Mouse (Mus musculus) kidney, postnatal 36 days (tissue): ENCODE measurements around the gene Sytl2.

ENCODE experiments used
- DNase-seq, 2 experiments: peaks; one replicate each; pipeline ENCODE4 v3.0.0; 2021 to 2022; ENCODE audit warnings: mixed read lengths in 2 of 2

Sytl2 gene

DNA sequence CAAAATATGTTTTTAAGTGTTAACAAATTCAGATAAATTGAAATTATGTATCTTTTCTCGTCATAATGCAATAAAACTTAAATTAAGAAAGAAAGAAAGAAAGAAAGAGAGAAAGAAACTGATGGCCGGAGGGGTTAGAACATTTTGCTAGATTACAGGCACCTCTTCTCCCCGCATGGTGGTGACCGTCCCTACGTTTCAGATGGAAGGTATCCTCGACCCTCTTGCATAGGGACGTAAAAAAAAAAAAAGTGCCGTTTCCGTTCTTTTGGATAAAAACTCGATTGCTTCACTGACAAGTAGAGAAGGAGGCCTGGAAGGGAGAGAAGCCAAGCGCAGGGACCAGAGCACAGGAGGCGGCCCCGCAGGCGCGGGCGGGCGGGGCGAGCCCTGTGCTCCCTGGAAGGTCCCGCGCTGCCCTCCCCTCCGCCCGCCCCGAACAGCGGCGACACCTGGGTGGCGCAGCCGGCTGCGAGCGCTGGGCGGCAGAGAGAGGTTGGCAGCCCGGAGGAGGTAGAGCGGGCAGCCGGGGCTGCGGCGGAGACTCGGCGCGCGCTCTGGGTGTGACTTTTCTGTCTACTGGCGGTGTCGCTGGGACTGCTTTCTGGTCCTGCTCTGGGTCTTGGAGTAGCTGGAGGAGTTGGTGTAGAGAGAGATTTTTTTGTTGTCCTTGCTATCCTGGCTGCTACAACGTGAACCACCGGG lies at the start of gene Sytl2:
Gene Sytl2, plus strand, starts transcription at position 311 of the 705 bp plus-strand sequence.
- DNase-seq = peak; percentile 69 to 84

DNA sequence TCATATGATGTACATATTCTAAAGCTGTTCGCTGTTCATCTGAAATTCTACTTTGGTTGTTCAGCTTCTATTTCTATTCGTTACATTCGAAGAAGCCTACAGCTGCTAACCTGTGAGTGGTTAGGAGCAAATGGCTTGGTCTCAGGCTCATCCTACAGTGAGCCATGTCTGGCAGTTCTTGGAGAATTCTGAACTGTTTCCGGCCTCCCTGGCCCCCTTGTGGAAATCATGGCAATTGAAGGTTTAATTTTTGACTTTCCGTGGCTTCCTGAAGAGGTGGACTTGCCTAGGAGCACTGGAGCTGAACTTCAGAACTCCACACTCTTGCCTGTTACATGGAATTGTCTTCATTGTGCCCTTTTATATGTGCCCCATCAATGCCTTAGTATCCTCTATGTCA lies 49.1 kb upstream of the Sytl2 start:
- DNase-seq = peak; percentile 25 to 45

DNA sequence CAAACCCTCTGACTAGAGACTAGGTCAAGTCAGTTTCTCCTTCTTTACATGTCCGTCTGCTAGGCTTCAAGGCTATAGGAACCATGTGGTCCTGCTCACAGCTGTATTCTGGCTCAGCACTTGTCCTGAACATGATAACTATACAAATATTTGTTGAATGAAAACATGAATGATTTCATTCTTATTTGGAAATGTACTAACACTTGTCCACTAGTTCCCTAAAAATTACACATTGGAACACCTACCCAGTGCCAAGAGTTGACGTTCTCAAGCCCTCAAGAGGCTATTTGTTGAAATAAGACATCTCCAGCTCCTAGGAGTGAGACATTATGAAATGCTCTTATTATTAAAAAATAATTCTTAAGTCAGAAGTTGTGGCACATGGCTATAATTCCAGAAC lies 43.4 kb upstream of the Sytl2 start:
- no peak for DNase-seq

DNA sequence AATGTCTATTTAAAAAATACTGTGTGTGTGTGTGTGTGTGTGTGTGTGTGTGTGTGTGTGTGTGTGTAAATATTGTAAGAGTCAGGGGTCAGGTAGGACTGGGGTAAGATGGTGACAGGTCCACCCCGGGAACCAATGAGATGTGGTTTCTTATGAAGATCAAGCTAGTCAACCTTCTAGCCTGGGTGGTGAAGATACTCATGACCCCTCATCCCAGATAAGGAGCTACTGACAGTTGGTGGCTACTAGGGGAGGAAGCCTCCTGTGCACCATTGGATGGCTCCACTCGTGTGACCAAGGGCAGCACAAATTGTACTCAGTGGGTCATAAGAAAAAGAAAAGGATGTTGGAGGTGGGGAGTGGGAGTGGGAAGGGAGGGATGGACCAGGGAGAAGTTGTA lies 42.2 kb upstream of the Sytl2 start:
- DNase-seq = no peak

DNA sequence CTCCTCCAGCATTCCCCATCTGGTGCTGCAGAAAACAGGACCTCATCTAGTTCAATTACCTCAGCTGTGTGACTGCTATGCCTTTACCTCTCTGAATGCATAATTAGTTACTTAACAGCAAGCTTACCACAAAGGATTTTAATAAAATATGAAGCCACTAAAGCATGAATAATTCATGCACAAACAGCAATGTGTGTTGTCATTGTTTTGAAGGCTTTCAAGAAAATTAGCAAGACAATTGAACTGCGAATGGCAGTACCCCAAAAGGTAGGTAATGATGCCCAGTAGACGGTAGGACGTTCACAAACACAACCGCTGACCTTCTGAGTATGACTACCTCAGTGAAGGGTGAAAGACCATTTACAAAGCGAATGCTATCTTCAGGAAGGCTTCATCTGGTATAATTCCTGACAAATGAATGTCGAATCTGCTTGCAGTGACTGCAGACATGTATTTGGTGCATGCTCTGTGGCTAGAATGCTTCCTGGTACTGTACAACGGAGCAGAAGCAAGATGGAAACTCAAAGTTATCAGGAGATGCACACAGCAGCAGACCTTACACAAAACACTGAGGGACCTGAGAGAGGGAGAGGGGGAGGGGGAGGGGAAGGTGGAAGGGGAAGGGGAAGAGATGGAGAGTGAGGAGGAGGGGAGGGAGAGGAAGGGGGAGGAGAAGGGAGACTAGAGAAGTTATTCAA lies 40.0 kb upstream of the Sytl2 start:
- DNase-seq = no peak

DNA sequence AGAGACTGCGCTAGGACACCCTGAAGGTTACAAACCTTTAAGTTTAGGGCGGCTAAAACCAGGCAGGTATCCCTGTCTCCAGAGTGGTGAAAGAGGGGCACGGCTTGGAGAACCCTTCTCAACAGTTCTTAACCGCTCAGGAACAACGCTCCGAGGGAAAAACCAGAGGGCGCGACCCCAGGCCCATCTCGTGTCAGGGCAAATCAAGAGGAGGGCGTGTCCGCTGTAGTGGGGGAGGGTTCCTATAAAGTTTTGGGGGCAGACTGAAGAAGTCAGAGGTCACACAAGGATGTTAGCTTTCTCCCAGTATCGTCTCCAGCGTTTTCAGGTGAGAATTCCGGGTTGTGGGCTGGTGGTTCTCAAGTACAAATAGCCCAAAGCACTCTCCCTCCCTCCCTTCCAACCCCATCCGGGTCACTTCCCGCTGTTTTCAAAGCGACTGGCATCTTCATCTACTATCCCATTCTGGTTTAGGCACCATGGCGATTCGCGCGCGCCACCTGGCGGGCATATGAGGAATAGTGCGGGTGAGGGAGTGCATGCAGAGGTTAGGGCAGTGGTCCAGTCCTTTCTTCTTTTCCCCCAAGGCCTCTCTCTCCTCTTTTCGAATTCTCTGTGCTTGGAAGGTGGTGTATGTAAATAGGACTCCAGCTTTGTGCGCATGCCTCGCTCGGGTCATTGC lies 36.6 kb upstream of the Sytl2 start, which contains the start of gene Ccdc83:
Gene Ccdc83, minus strand, starts transcription at position 489 of the 682 bp plus-strand sequence.
- peak; percentile 82 to 86 for DNase-seq

DNA sequence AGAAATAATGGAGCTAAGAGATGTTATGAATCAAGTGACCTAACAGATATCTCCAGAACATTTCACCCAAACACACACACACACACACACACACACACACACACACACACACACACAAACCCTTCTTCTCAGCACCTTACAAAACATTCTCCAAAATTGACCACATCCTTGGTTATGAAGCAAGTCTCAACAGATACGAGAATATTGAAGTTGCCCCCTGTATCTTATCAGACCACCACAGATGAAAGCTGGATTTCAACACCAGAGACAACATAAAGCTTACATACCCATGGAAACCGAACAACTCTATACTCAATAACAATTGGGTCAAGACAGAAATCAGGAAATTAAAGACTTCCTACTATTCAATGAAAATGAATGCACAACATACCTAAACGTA lies 31.9 kb upstream of the Sytl2 start:
- no peak for DNase-seq

DNA sequence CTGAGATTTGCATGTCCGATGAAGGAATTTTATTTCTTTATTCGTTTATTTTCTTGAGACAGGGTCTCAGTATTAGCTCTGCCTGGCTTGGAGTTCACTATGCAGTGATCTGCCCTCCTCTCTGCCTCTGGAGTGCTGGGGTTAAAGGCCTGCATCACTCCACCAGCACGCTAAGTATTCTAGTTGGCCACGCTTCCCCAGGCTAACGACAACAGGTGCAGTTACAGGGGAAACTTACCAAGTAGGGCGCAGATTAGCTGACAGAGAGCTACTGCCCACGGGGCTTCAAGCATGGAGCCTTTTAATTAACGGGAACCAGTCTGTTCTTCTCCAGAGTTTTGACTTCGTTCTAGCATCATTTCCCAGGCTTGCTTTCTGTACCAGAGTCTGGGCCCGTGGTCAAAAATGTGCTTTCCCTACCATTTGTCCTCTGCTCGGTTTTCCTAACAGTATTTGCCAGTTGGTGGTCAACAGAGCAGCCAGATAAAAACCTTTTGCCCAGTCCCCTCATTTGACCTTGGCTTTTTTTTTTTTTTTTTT lies 27.4 kb upstream of the Sytl2 start:
- DNase-seq = peak in 1 of 2 experiments; percentile 14

DNA sequence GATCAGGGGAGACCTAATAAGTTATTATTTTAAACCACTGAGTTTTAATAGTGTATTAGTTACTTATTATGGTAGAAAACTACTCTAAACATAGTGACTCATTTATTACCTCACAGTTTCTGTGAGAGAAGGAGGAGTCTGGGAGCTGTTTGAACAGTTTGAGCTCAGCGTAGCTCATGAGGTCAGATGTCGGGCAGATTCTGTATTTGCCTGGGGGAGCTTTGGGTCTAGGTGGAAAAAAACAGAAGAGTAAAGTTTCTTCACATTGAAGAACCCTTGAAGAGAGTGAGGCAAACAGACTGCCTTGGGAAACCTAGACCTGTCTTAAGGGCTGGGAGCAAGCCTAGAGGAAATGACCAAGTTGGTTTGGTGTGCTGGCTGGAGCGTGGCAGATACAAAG lies 24.8 kb upstream of the Sytl2 start:
- DNase-seq = peak; percentile 11 to 36

DNA sequence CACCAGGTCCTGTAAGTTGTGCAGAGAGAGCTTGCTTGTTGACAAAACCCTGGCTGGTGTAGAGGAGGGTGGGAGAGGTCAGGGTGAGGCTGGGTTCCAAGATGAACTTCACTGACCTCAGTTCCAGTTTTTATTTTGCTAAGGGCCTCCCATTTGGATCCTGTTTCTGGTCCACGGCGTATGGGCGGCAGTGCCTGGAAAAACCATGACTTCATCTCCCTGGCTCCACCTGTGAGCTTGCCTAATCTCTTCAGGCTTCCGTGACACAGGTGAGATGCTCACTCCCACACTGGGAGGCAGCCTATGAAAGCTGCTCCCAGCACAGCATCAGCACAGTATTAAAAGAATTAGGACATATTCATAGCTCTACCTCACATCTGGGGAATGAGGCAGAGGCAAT lies 24.3 kb upstream of the Sytl2 start:
- DNase-seq = peak in 1 of 2 experiments; percentile 12

DNA sequence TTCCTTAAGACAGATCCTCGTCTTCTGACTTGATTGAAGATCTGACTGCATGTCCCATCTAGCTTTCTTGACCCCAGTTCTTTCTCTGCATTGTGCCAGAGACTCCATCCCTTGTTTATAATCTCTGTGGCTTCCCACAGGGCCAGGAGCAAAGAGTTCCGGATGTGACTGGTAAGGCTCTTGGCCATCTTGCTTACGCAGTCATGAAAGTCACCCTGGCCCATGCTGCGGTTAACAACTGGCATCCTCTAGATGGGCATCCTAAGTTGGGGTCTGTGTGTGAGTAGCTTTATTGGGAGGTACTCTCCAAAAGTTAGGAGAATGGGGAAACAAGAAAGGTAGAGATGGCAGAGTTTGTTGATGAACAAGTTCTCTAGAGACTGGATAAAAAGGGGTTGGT lies 22.9 kb upstream of the Sytl2 start:
- no peak for DNase-seq

DNA sequence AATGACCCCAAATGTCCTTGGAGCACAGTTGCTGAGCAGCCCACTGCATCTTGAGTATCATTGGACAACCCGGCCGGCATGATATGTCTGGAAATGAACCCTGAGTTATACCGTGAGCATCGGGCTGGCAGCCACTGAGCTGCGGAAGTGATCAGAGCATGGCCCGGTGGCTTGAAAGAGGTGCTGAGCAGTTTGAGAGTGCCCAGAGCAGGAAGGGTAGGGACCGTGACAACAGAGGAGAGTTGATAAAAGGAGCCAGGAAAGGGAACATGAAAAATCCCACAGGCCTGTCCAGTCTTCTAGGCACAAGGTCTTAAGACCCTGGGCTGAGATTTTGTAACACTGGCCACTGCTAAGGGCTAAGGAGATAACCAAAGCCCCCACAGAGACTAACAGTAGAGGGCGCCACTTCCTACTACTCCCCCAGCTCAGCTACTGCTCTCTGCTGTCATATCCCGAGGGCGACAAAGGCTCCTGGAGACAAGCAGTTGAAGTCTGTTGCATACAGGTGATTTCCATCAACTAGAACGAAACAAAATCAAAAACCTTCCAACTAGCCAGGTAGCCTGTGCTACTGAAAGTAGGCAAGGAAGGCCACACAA lies 21.7 kb upstream of the Sytl2 start:
- peak; percentile 38 to 66 for DNase-seq

DNA sequence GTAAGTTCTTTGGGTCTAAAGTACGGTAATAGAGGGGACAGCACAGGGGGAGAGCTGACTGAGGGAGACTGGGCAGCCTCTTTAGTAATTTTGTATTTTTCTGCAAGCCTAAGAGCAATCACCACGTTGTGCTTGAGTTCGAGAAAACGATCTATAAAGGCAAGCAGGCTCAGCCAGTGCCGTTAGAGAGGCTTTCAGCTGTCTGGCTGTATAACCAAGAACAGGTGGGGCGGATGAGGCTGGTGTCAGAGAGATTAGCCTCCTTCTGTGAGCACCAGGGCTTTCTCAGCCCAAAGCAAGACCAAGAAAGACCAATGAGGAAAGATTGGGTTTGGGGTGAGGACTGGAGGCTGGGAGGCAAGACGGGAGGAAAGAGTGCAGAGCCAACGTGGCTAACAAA lies 21.2 kb upstream of the Sytl2 start:
- no peak for DNase-seq

DNA sequence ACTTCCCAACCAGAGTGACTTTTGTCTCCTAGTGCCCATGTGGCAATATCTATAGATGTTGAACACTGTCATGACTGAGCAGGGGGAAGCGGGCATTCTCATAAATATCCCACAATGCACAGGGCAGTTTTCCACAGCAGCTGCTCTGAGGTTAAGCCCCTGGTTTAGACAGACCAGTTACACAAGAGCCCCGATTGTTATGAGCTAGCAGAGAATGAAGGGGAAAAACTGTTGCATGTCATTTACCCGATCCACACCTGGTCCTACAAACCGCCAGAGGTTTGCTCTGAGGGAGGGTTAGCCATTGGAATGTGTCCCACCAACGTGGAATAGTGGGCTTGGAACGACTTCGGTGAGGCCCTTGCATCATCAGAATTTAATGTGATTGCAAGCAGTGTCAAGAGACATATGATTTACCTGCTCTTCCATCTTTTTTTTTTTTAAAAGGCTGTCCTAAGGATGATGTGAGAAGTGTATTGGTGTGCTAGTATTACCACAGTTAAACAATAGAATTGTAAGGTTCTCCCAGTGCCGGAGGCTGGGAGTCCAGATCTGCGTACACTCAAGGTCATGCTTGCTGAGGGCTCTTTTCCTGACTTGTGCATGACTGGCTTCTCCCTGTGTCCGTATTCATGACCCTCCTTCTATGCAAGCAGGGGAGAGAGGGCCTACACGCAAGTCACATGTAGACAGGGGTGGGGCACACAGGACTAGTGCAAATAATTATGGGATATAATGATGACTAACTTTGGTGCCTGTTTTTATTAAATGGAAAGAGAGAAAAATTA lies 20.1 kb upstream of the Sytl2 start:
- DNase-seq = no peak

DNA sequence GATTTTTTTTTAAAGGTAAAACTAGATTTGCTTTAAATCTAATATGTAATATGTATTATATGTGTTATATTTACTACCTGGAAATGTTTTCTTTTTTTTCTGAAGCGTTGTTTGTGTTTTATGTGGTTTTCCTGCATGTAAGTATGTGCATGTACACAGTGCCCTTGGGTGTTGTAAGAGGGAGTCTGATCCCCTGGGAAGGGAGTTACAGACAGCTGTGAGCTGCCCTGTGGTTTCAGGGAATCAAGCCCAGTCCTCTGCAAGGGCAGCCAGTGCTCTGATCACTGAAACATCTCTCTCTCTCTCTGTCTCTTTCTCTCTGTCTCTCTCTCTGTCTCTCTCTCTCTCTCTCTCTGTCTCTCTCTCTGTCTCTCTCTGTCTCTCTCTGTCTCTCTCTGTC lies 19.3 kb upstream of the Sytl2 start:
- no peak for DNase-seq

DNA sequence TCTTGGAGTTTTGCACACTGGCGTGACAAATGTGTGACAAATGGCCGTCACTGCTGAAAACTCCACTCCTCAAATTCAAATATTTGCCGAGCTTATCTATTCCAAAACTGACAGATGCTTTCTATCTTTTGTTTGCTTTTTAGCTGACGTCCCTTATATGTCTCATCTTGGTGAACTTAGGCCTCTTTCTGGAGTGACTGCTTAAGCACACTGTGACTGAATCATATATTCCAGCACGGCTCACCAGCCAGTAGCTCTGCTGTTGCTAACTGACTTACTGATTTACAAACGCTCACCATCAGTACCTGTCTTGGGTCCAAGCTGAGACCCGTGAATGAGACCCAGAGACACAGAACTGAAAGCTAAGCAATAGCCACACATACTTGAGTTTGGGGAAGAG lies 17.3 kb upstream of the Sytl2 start:
- no peak for DNase-seq

DNA sequence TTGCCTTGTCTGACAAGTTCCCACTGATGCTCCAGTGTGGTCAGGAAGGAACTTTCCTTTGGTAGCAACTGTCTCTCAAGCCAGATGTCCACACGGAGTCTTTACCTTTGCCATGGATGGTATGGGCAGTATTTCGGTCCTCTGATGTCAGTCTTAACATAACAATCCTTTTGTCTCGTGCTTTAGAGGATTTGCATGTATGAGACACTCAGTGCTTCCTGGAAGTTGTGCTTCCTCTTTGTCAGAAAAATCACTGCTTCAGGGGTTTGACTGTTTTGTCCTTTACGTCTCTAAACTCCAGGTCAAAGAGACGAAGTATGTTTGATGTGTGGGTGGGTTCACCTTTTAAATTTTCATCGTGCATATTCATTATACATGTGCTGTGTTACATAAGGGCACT lies 10.2 kb upstream of the Sytl2 start:
- no peak for DNase-seq

DNA sequence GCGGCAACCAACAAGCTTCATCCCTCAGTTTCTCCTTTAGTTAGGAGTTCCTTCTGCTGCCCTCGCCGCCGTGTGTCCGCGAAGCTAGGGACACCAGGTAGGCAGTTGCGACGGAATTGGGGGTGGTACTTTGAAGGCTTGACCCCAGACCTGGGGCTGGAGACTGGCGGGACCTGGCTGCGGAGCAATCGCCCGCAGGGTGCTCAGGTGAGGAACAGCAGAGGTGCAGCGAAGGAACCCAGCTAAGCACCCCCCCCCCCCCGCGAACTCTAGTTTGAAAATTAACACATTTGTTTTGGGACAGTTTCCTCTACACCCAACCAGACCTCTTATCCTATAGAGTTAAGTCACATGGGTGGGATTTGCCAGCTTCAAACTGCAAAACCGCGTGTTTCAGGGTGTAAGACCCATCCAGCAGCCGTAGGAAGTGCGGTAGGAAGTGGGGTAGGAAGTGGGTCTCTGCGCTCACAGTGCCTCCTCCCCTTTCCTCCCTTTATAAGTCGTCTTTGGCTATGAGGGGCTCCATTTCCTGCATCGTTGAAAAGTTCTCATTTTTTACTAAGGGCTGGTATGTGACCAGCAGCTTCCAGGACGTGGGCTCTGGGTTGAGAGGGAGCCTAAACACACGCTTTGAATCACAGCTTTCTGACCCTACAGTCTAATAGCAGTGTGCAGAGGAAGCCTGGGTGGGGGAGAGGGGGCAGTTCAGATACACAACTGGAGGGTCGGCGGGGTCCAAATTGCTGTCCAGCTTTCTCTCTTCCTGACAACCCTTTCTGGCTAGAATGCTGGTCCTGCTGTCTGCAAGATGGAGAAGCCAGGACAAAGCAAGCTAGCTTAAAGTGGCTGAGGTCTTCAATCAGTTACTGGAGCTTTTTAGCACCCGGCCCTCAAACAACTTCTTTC lies 848 bp downstream of the Sytl2 start:
- no peak for DNase-seq

DNA sequence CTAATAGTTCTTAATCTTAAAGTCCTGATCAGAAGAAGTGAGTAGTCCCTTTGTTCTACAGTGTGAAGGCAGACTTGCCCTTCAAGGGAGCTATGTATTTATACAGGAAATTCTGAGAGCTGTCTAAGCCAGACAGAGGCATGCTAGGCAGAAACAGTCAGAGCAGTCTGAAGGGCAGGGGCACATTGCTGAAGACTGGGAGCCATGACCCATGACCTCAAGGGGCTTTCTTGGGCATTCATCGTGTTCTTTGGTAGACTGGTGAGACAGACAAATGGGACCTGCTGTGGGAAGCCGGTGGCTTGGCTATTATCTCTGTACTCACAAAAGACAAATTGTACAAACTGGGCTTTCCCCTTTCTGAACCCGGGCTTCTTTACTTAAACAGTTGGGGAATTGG lies 4.0 kb downstream of the Sytl2 start:
- DNase-seq = peak in 1 of 2 experiments; percentile 10

DNA sequence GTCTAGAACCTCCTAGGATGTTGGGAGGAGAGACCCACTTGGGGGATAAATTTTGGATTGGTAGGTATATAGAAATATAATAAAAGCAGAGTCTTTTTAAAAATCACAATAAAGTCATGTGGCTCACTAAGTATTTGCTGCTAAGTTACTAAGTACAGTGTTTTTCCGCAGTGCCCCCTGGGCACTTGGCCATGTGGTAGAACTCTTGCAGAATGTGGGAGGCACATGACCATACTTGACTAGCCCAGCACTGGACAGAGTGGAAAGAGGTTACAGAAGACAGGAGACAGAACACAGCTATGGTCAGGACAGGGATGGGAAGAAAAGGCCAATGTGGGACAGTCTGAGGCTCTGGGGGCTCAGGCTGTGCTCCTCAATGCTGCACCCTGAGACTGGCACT lies 4.9 kb downstream of the Sytl2 start:
- peak; percentile 48 to 67 for DNase-seq

DNA sequence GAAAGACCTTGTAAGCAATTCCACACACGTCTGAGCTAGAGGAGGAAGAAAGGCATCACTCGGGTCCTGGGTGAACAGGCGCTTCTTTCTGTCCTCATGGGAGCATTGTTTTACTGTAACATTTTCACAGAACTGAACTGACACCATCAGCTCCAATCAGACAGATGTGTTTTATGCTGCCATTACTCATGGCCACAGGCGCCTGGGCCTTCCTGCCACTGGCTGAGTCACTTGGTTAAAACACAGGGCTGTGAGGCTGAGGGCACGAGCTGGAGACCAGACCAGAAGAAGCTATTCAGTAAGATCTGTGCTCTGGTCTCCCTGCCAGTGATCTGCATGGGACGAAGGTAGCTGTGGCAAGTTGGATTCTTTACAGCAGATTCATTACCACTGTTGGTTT lies 6.0 kb downstream of the Sytl2 start:
- DNase-seq = no peak
